Mouse (Mus musculus): ENCODE data around the gene Mmp24. TPM values are rescaled to one million over a fixed set of nuclear protein-coding genes. Genes with fewer than 3 reads are reported as not detected.

Gene Mmp24
- total RNA-seq, 2 experiments from 2014 or later, result 2.5 to 3.4 TPM

DNA sequence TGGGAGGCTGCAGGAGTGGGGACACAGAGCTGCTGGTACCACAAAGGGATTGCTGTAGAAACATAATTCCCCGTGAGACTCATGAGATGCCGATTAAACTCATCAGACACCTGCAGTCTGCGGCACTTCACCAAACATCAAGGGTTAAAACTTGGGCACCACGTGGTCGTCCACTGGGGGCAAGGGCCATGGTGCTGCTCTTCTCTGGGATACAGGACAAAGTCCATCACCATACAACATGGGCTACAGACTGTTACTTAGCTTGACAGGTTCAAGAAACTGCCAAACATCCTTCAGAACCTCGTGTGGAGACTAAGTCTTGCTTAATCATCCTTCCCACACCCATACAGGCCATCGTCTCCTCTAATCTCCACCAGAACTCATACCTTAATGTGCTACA lies 85.0 kb downstream of the Mmp24 start:
- no peak for DNase-seq

DNA sequence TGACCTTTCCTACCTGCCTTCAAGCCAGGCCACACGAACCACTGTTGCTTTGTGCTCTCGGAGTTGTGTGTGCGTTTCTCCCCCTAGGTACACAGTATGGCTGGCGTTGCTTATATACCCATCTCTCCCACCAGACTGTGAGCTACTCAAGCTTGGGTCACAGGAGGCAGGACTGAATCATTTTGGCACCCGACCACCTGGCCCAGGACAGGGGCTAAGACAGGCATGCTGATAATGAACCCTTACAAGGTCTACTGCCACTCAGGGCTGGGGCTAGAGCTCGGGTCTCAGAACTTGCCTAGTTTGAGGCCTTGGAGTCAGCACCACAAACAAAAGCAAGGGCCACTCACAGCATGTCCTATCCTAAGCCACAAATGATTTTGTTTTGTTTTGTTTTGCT lies 86.4 kb downstream of the Mmp24 start:
- DNase-seq, result peak; percentile 74

DNA sequence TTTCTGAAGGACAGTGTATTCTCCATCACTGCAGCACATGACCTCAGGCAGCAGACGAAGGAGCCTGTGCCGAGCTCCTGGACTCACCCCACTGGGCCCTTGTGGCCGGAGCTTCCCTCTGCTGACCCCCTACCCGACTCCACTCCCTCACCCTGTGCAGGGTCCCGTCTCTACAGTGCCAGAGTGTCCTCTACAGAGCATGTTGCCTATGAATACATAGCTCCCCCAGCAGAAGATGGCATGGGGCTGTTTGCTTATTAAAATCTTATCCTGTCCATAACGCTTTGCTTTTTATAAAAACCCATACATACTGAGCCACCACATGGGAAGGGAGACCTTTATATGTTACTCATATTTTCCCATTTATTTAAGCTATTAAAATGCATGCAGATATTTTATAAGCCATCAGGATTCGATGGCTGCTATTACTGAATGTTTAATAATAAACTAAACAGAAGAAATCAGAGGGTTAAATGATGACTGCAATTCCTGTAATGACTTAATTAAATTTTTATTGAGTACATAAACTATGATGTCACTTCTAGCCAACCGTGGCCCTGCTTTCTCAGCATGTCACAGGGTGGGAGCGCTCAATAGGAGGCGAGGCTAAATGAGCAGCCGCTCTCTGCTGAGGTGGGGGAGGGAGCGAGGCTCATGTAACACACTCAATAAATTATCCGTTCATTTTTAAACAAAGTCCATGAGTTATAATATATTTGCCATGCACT lies 87.6 kb downstream of the Mmp24 start:
- no peak for DNase-seq

DNA sequence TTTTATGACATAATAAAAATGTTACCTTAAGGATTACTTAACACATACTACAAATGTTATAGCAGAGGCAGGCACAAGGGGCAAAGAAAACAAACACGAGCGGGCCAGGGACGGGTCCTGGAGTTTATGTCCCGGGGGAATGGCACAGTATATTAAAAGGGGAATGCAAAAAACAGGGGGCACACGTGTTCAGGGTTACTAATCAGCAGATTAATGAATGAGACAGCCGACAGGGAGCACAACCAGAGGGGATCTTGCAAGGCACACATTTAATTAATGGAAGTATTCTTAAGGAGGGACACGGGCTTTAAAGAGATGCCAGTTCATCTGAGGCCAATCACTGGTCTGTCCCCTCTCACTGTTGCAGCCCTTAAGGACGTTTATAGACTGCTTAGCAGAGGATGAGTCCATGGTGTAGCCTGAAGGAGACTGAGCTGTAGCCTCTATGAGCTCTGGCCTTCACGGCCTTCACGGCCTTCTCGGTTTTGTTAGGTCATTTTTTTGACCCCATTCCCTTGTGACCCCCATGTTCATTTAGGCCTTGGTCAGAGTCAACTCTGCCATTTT lies 88.2 kb downstream of the Mmp24 start:
- no peak for DNase-seq

Other genes starting within 250 kb of the Mmp24 start
- gene Gss, start 182.5 kb upstream of the Mmp24 start, total RNA-seq (2021), result 10 to 100 TPM; 41.4 to 48.1 TPM
- 1 to 10 TPM in 1 of 2 experiments, under 1 TPM in 1; 0.33 to 1.1 TPM for gene Myh7b, start 164.1 kb upstream of the Mmp24 start, total RNA-seq (2021)
- 100 to 1,000 TPM; 103 to 118 TPM for gene Trpc4ap, start 83.0 kb upstream of the Mmp24 start, total RNA-seq (2021)
- gene Edem2, start 45.9 kb upstream of the Mmp24 start, total RNA-seq (2021), result 10 to 100 TPM; 32.0 to 39.6 TPM
- gene Gm17581, start 39.5 kb upstream of the Mmp24 start, total RNA-seq (2021), result not detected
- gene Procr, start 24.2 kb upstream of the Mmp24 start, total RNA-seq (2021), result 10 to 100 TPM; 20.6 to 34.4 TPM
- gene BC029722, start 44.1 kb downstream of the Mmp24 start, total RNA-seq (2021), result 10 to 100 TPM; 54.2 to 56.7 TPM
- gene Eif6, start 51.6 kb downstream of the Mmp24 start, total RNA-seq (2021), result 100 to 1,000 TPM; 106 to 121 TPM
- gene Fam83c, start 59.5 kb downstream of the Mmp24 start, total RNA-seq (2021), result not detected
- gene Uqcc1, start 155.0 kb downstream of the Mmp24 start, total RNA-seq (2021), result 100 to 1,000 TPM; 126 to 179 TPM
- not detected for gene Gm15557, start 165.4 kb downstream of the Mmp24 start, total RNA-seq (2021)
- 1 to 10 TPM; 1.6 to 3.5 TPM for gene Gdf5, start 170.0 kb downstream of the Mmp24 start, total RNA-seq (2021)
- 10 to 100 TPM; 12.9 to 17.0 TPM for gene Cep250, start 181.1 kb downstream of the Mmp24 start, total RNA-seq (2021)
- gene 6430550D23Rik, start 232.6 kb downstream of the Mmp24 start, total RNA-seq (2021), result 1 to 10 TPM; 2.8 to 4.3 TPM
- gene Ergic3, start 232.7 kb downstream of the Mmp24 start, total RNA-seq (2021), result 100 to 1,000 TPM; 164 to 172 TPM